Mouse (Mus musculus): ENCODE measurements around the gene BC037034. TPM values are rescaled to one million over a fixed set of nuclear protein-coding genes. Genes with fewer than 3 reads are reported as not detected.

Gene BC037034
- 2.3 and 2.4 TPM in 2 replicates for polyA plus RNA-seq (2015; fragmentation: Nextera tagmentation; extraction: Ambion mirVana)

DNA sequence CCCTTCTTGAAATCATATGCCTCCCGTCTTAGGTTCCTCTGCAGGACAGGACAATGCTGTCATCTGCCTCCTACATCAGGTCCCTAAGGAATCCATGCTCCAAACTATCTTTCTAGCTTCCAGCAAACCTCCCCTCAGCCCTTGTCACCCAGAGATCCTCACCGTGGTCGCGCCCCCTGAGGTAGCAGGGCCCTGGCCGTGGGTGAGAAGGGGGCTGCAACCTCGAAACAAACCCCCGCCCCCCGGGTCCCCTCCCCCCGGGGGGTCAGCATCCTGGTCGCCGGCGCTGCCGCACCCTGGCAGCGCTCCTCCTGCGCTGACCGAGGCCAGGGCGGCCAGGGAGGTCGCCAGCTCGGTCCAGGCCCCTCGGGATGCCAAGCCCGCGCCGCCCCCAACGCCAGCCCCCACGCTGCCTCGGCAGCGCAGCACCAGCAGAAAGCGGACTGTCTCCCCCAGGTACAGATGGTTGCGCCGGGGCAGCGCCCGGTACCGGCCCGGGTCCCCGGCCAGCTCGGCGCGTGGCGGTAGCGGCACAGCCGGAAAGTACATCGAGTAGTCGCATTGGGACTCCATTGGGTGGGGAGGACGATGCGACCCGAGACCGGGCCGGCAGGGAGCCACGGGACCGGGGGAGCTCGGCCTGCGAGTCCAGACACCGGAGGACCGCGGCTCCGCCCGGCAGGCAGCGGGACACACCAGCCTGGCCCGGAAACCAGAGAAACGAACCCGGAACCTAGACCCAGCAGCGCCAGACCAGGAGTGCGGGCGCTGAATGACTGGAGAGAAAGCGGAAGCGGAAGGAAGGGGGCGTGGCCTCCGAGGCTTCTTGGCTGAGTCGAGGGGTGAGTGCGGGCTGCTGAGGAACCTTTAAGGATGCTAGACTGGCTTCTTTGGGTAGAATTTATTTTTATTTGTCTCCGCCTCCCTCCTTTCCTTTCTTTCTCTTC is at the start of gene BC037034:
TSS of gene BC037034 (minus strand) at position 774 of the 947 bp plus-strand sequence.
- Histone ChIP-seq H3K9me3 (ENCODE audit: low read length) (no peaks in the 10 kb centered on the region), H3K4me1 (ENCODE audit: insufficient read depth) (peaks cover 37% of the 10 kb centered on the region), H3K4me2 (ENCODE audit: low read depth, low read length) (peak within 1 kb of the TSS; percentile 94), H3K4me3 (ENCODE audit: low read depth, low read length) (peak within 1 kb of the TSS; percentile 96), H3K36me3 (replicated peaks; ENCODE audit: insufficient read depth, low read length) (peaks cover 30% of the 10 kb centered on the region), H3K9ac (replicated peaks) (peak within 1 kb of the TSS; percentile 97), H3K27me3 (ENCODE audit: insufficient read depth, low read length) (no peaks in the 10 kb centered on the region), H3K27ac (ENCODE audit: low read depth) (peak within 1 kb of the TSS; percentile 87)
- ATAC-seq (peak; percentile 90), DNase-seq (peak; percentile 94)
- 0 out of 2 replicates have a peak, but pooled peaks have one; percentile 6 for TF ChIP-seq CTCF (IDR thresholded peaks at IDR 0.05; ENCODE audit: low read depth)
- TF ChIP-seq EP300 (IDR thresholded peaks at IDR 0.05; ENCODE audit: low read depth), result no peak
- WGBS (ENCODE audit: insufficient replicate concordance), result under 1% methylated on average over 54 of the region's 71 CpGs

DNA sequence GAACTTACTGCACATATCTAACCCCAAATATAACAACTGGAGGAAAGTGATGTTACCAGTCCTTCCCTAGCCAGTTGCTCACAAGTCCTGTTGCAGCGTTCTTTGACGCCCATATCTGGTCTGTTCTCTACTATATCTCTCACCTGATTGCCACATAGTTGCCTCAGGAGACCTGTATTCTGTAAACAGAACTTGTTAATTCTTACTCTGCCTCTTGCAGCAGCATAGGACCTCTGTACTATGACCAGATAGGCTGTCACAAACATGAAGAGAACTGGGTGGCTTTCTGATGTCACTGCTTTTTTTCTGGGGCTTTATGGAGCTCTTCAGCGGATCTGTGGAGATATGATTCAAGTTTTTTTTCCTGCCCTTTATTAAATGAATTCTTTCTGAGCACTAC is 49.0 kb upstream of the BC037034 start:
- Histone ChIP-seq H3K4me2 (ENCODE audit: low read depth, low read length) (no peak overlapping the region), H3K36me3 (replicated peaks; ENCODE audit: insufficient read depth, low read length) (no peaks in the 10 kb centered on the region), H3K4me1 (ENCODE audit: insufficient read depth) (no peaks in the 10 kb centered on the region), H3K27ac (ENCODE audit: low read depth) (no peak overlapping the region), H3K9me3 (ENCODE audit: low read length) (no peaks in the 10 kb centered on the region), H3K9ac (replicated peaks) (no peak overlapping the region), H3K27me3 (ENCODE audit: insufficient read depth, low read length) (no peaks in the 10 kb centered on the region), H3K4me3 (ENCODE audit: low read depth, low read length) (no peak overlapping the region)
- WGBS (ENCODE audit: insufficient replicate concordance), result 65% methylated on average over 3 of the region's 3 CpGs
- TF ChIP-seq EP300 (IDR thresholded peaks at IDR 0.05; ENCODE audit: low read depth) (no peak), CTCF (IDR thresholded peaks at IDR 0.05; ENCODE audit: low read depth) (no peak)
- ATAC-seq (peak; percentile 74), DNase-seq (no peak)

DNA sequence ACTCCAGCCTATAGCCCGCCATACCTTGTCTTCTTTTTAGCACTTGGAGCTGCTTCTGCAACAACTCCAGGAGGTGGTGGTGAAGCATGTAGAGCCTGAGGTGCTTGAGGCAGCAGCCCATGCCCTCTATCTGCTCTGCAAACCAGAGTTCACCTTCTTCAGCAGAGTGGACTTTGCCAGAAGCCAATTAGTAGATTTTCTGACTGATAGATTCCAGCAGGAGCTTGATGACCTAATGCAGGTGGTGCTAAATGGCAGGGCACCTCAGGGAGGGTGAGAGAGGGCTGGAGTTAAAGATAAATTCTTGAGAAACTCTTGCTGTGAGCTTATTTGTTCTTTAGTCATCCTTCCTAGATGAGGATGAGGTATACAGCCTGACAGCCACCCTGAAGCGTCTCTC is 35.8 kb upstream of the BC037034 start:
- TF ChIP-seq CTCF (IDR thresholded peaks at IDR 0.05; ENCODE audit: low read depth) (no peak), EP300 (IDR thresholded peaks at IDR 0.05; ENCODE audit: low read depth) (no peak)
- Histone ChIP-seq H3K36me3 (replicated peaks; ENCODE audit: insufficient read depth, low read length) (no peaks in the 10 kb centered on the region), H3K27ac (ENCODE audit: low read depth) (no peak overlapping the region), H3K4me2 (ENCODE audit: low read depth, low read length) (no peak overlapping the region), H3K27me3 (ENCODE audit: insufficient read depth, low read length) (no peaks in the 10 kb centered on the region), H3K4me1 (ENCODE audit: insufficient read depth) (no peaks in the 10 kb centered on the region), H3K9me3 (ENCODE audit: low read length) (no peaks in the 10 kb centered on the region), H3K9ac (replicated peaks) (no peak overlapping the region), H3K4me3 (ENCODE audit: low read depth, low read length) (no peak overlapping the region)
- no peak for ATAC-seq
- DNase-seq, result no peak
- 75% methylated on average over 2 of the region's 2 CpGs for WGBS (ENCODE audit: insufficient replicate concordance)

DNA sequence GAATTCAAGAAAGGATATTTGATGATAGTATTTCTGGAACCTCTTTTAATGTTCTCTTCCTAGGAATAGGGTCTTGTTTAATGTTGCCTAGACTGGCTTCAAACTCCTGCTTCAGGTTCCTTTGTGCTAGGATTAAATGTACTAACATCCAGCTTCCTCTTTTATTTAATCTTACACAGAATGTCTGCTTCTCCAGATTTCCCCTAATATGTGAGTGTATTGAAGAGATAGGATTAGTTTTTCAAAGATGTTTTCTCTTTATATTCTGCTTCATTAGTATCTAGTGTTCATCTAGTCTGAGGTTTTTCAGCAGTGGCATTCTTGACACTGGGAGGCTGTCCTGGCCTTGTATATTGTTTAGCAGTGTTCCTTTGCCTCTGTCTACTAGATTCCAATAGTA is 30.3 kb upstream of the BC037034 start:
- H3K4me1 ChIP-seq (ENCODE audit: insufficient read depth), result no peaks in the 10 kb centered on the region
- no peak overlapping the region for H3K9ac ChIP-seq (replicated peaks)
- DNase-seq (no peak), ATAC-seq (no peak)
- no peak overlapping the region for H3K4me3 ChIP-seq (ENCODE audit: low read depth, low read length)
- no peak for TF ChIP-seq EP300 (IDR thresholded peaks at IDR 0.05; ENCODE audit: low read depth)
- TF ChIP-seq CTCF (IDR thresholded peaks at IDR 0.05; ENCODE audit: low read depth), result no peak
- no peak overlapping the region for H3K4me2 ChIP-seq (ENCODE audit: low read depth, low read length)
- no peaks in the 10 kb centered on the region for H3K36me3 ChIP-seq (replicated peaks; ENCODE audit: insufficient read depth, low read length)
- H3K27ac ChIP-seq (ENCODE audit: low read depth), result no peak overlapping the region
- no peaks in the 10 kb centered on the region for H3K27me3 ChIP-seq (ENCODE audit: insufficient read depth, low read length)
- no peaks in the 10 kb centered on the region for H3K9me3 ChIP-seq (ENCODE audit: low read length)

DNA sequence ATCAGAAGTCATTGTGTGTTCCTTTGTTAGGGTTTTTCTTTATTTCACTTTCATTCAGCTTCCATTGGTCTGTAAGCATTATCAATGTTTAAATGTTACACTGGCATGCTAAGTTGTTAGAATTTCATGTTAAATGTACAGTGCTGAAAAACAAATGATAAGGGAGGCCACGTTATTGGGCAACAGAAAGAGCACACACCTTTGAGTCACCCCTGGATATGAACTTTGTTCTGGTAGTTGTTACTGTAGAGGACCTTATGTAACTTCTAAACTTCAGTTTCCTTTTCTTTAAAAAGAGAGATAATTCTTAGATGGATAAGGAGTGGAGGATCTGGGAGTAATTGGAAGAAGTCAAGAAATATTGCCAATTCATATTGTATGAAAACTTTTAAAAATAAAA is 27.8 kb upstream of the BC037034 start:
- H3K4me2 ChIP-seq (ENCODE audit: low read depth, low read length), result no peak overlapping the region
- H3K4me1 ChIP-seq (ENCODE audit: insufficient read depth), result no peaks in the 10 kb centered on the region
- no peaks in the 10 kb centered on the region for H3K36me3 ChIP-seq (replicated peaks; ENCODE audit: insufficient read depth, low read length)
- no peak overlapping the region for H3K27ac ChIP-seq (ENCODE audit: low read depth)
- DNase-seq (no peak), ATAC-seq (no peak)
- WGBS (ENCODE audit: insufficient replicate concordance), result 43% methylated on average over 1 of the region's 1 CpGs
- no peak overlapping the region for H3K4me3 ChIP-seq (ENCODE audit: low read depth, low read length)
- no peaks in the 10 kb centered on the region for H3K27me3 ChIP-seq (ENCODE audit: insufficient read depth, low read length)
- no peaks in the 10 kb centered on the region for H3K9me3 ChIP-seq (ENCODE audit: low read length)
- TF ChIP-seq CTCF (IDR thresholded peaks at IDR 0.05; ENCODE audit: low read depth) (no peak), EP300 (IDR thresholded peaks at IDR 0.05; ENCODE audit: low read depth) (no peak)
- no peak overlapping the region for H3K9ac ChIP-seq (replicated peaks)

GRCm38 (mm10) chr5:138287861-138288260 is 24.0 kb upstream of the BC037034 start:
- Histone ChIP-seq H3K9ac (replicated peaks) (no peak overlapping the region), H3K27me3 (ENCODE audit: insufficient read depth, low read length) (no peaks in the 10 kb centered on the region), H3K27ac (ENCODE audit: low read depth) (no peak overlapping the region), H3K9me3 (ENCODE audit: low read length) (no peaks in the 10 kb centered on the region), H3K4me2 (ENCODE audit: low read depth, low read length) (no peak overlapping the region), H3K36me3 (replicated peaks; ENCODE audit: insufficient read depth, low read length) (no peaks in the 10 kb centered on the region), H3K4me1 (ENCODE audit: insufficient read depth) (no peaks in the 10 kb centered on the region), H3K4me3 (ENCODE audit: low read depth, low read length) (no peak overlapping the region)
- WGBS (ENCODE audit: insufficient replicate concordance), result 78% methylated on average over 3 of the region's 3 CpGs
- ATAC-seq (no peak), DNase-seq (no peak)
- peak; percentile 53 for TF ChIP-seq CTCF (IDR thresholded peaks at IDR 0.05; ENCODE audit: low read depth)
- TF ChIP-seq EP300 (IDR thresholded peaks at IDR 0.05; ENCODE audit: low read depth), result no peak
